Mouse (Mus musculus) liver, adult 2 months (tissue): ENCODE results near the gene Icos.

Source experiments
- CTCF ChIP-seq: fragments of 200-500 bp; IDR thresholded peaks from 2 replicates; pipeline ENCODE4 v1.5.1; 2011; ENCODE audit warnings: low read depth, low read length, control low read depth
- POLR2A ChIP-seq: fragments of 200-500 bp; IDR thresholded peaks from 2 replicates; pipeline ENCODE4 v1.6.1; 2011; ENCODE audit warnings: low read length, control low read depth; ENCODE audit not compliant: insufficient read depth; ENCODE audit errors: extremely low read depth

DNA sequence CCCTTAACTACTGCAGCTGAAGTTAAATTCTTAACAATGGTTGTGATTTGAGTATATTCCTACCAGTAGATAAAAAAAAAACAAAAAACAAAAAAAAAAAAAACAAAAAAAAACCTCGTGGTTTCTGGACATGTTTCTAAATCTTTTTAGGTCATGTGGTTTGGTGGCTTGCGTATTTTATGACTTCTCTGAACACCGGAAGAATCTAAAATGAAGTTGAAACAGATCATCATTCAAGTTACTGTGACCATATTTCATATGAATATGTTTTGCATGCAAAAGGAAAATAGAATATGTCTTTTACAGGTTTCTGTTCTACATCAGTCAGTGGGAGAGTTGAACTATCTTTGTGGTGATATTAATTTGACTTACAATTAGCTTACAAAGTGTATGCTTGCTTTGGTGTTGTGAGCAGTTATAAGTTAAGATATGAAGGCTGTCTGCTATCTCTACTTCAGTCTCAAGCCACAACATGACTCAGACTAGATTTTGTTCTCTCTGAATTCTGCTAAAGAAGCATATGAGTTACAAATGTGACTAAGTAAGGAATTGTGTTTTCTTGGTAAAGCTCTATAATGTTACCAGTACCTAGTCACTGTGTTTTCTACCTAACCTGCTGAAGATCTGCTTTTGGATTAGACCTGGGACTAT lies 68.5 kb downstream of the Icos start:
- TF ChIP-seq POLR2A (no peak), CTCF (no peak)
